Comparison of ENCODE assay signal across 8 mouse cellular contexts in the genomic region with DNA sequence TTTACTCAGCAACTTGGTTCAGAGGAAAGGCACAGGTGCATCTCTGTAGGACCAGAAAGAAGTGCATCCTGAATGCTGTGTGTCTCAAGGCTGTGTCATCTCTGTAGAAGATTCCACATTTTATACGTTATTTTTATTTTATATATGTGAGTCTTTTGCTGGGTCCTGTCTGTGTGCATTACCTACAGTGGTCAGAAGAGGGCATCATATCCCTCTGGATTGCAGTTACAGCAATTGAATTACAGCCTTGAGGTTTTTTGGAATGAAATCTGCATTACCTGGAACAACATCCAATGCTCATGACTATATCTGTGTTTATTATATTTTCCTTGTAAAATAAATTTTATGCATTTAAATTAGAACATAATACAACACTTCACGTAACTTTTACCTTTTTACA. TPM values are rescaled to one million over a fixed set of nuclear protein-coding genes. Genes with fewer than 3 reads are reported as not detected.
DNase-seq lines count a peak whose midpoint lies in the region; ATAC-seq and TF ChIP-seq lines count a peak whose summit lies in the region.
"Not testable (repeated sequence)": the region's sequence is repeated elsewhere in the genome, so short reads cannot be mapped to it uniquely, and the experiment has no call there.

No protein-coding gene starts in this region.

- 66% methylated on average over 2 of the region's 2 CpGs for WGBS in embryonic facial prominence, embryonic 14.5 days
- 46% methylated on average over 2 of the region's 2 CpGs for WGBS in liver, embryonic 13.5 days (ENCODE audit: insufficient replicate concordance)

- H3K9me3 ChIP-seq in MEL (replicated peaks; ENCODE audit: insufficient read depth, low read length); embryonic facial prominence, embryonic 14.5 days (ENCODE audit: control insufficient read depth, low read length); liver, embryonic 13.5 days (replicated peaks): not testable (repeated sequence)

- H3K36me3 ChIP-seq in MEL (ENCODE audit: control insufficient read depth in 1 of 2, insufficient read depth in 2 of 2, low read length in 2 of 2) = peaks cover 0 to 11% of the 10 kb centered on the region in 2 experiments; a peak in 2 of 4 replicates
- not testable (repeated sequence) for H3K36me3 ChIP-seq in embryonic facial prominence, embryonic 14.5 days (ENCODE audit: control insufficient read depth, insufficient read depth, low read length); liver, embryonic 13.5 days

- H3K27ac ChIP-seq in MEL (ENCODE audit: control insufficient read depth, low read depth, low read length); embryonic facial prominence, embryonic 14.5 days (replicated peaks; ENCODE audit: low read depth, low read length); liver, embryonic 13.5 days: not testable (repeated sequence)

- H3K4me3 ChIP-seq in MEL (ENCODE audit: control insufficient read depth in 1 of 2, insufficient read depth in 1 of 2, low read depth in 2 of 2, low read length in 2 of 2); embryonic facial prominence, embryonic 14.5 days (ENCODE audit: low read depth, low read length); liver, embryonic 13.5 days (replicated peaks): not testable (repeated sequence)

- H3K9ac ChIP-seq in MEL (ENCODE audit: control insufficient read depth, low read depth, low read length, poor library complexity, severe bottlenecking); embryonic facial prominence, embryonic 14.5 days (ENCODE audit: low read depth, low read length); liver, embryonic 13.5 days: not testable (repeated sequence)

- not testable (repeated sequence) for TF ChIP-seq EP300 in MEL (IDR thresholded peaks at IDR 0.05; ENCODE audit: low read depth in 1 of 2, low read length in 2 of 2)

- H3K4me2 ChIP-seq in embryonic facial prominence, embryonic 14.5 days (ENCODE audit: low read depth, low read length); liver, embryonic 13.5 days: not testable (repeated sequence)

- TF ChIP-seq POLR2A in MEL (IDR thresholded peaks at IDR 0.05; ENCODE audit: control insufficient read depth in 1 of 2, insufficient read depth in 1 of 2, low read depth in 1 of 2, low read length in 2 of 2, poor library complexity in 1 of 2); brain, embryonic 14.5 days (IDR thresholded peaks at IDR 0.05; ENCODE audit: borderline replicate concordance, extremely low read depth, insufficient read depth, insufficient read length, poor library complexity, severe bottlenecking): not testable (repeated sequence)

- not testable (repeated sequence) for H3K4me1 ChIP-seq in MEL (ENCODE audit: control insufficient read depth in 1 of 2, insufficient read depth in 2 of 2, low read length in 2 of 2); embryonic facial prominence, embryonic 14.5 days (ENCODE audit: control insufficient read depth, insufficient read depth, low read length)
- H3K4me1 ChIP-seq in liver, embryonic 13.5 days (replicated peaks) = peaks cover 11% of the 10 kb centered on the region

- H3K79me2 ChIP-seq in MEL (ENCODE audit: control insufficient read depth, insufficient read depth, low read length, poor library complexity) = not testable (repeated sequence)

- peak; percentile 36 to 70 (median 55) for TF ChIP-seq CTCF in MEL (IDR thresholded peaks at IDR 0.05 in 2 of 3, conservative IDR thresholded peaks at IDR 0.05 in 1 of 3; ENCODE audit: control insufficient read depth in 1 of 3, insufficient read depth in 1 of 3, low read depth in 2 of 3, low read length in 3 of 3, poor library complexity in 1 of 3, severe bottlenecking in 1 of 3)
- peak; percentile 23; the same call in 1 of the 2 replicates for TF ChIP-seq CTCF in brain, embryonic 14.5 days (IDR thresholded peaks at IDR 0.05; ENCODE audit: borderline replicate concordance, extremely low read depth, insufficient read depth, insufficient read length)

- not testable (repeated sequence) for ATAC-seq in embryonic facial prominence, embryonic 14.5 days (ENCODE audit: low read depth); liver, embryonic 13.5 days (ENCODE audit: low read depth)

- not testable (repeated sequence) for H3K27me3 ChIP-seq in MEL (ENCODE audit: control insufficient read depth in 1 of 2, insufficient read depth in 2 of 2, low read length in 2 of 2); embryonic facial prominence, embryonic 14.5 days (replicated peaks; ENCODE audit: control insufficient read depth, insufficient read depth, low read length); liver, embryonic 13.5 days

- TF ChIP-seq RAD21 in MEL (IDR thresholded peaks at IDR 0.05; ENCODE audit: low read depth, low read length) = peak; percentile 75

- DNase-seq in MEL (ENCODE audit: low read depth, low spot score) = peak; percentile 74
- DNase-seq in brain, embryonic 14.5 days (ENCODE audit: low read depth) = peak; percentile 37
- peak; percentile 5 for DNase-seq in embryonic facial prominence, embryonic 14.5 days (ENCODE audit: low spot score)
- peak; percentile 55 for DNase-seq in heart, postnatal 4 days
- peak; percentile 45 for DNase-seq in layer of hippocampus, adult 11-12 months (ENCODE audit: low spot score)
- peak; percentile 10 for DNase-seq in liver, embryonic 13.5 days
- DNase-seq in neural tube, embryonic 10.5 days (ENCODE audit: extremely low spot score, low spot score) = peak; percentile 16
- peak; percentile 42 for DNase-seq in thymus, postnatal 25 days

TF ChIP-seq in MEL, 35 proteins besides CTCF, POLR2A, EP300 and RAD21:
- peak; percentile 69 for TF ChIP-seq SMC3 (IDR thresholded peaks at IDR 0.05; ENCODE audit: low read depth, low read length)
- peak; percentile 68 for TF ChIP-seq ZC3H11A (IDR thresholded peaks at IDR 0.05; ENCODE audit: low read depth, low read length)

RNA-seq across cellular contexts. Expression of gene Platr25, which starts 3.3 kb away (rescaled TPM):
- total RNA-seq in MEL (2012; rRNA removed) = 7.1 and 7.3 TPM in 2 replicates
- 100 to 1,000 TPM in 1 of 2 experiments, 1 to 10 TPM in 1; 5.5 to 247 TPM for polyA plus RNA-seq in MEL (2012; ENCODE audit: insufficient read depth in 1 of 2, insufficient read length in 2 of 2, low read depth in 1 of 2, low replicate concordance in 2 of 2, missing spikeins in 1 of 2)
- 16.8 and 17.6 TPM in 2 replicates for polyA plus RNA-seq in brain, embryonic 14.5 days (2012; rRNA removed)
- polyA plus RNA-seq in embryonic facial prominence, embryonic 14.5 days (2014; fragmentation: Nextera tagmentation; extraction: Ambion mirVana) = 27.9 and 28.6 TPM in 2 replicates
- total RNA-seq in heart, postnatal 4 days (2021) = 1 to 10 TPM; 5.5 to 6.4 TPM
- 5.4 and 6.3 TPM in 2 replicates for polyA plus RNA-seq in liver, embryonic 13.5 days (2015; fragmentation: Nextera tagmentation; extraction: Ambion mirVana)

RNA-seq across cellular contexts. Expression of gene Gm5141, which starts 21.8 kb away (rescaled TPM):
- total RNA-seq in MEL (2012; rRNA removed) = 0.82 and 1.1 TPM in 2 replicates
- 10 to 100 TPM in 1 of 2 experiments, under 1 TPM in 1; 0.82 to 84.2 TPM for polyA plus RNA-seq in MEL (2012; ENCODE audit: insufficient read depth in 1 of 2, insufficient read length in 2 of 2, low read depth in 1 of 2, low replicate concordance in 2 of 2, missing spikeins in 1 of 2)
- 3.8 and 4.3 TPM in 2 replicates for polyA plus RNA-seq in brain, embryonic 14.5 days (2012; rRNA removed)
- polyA plus RNA-seq in embryonic facial prominence, embryonic 14.5 days (2014; fragmentation: Nextera tagmentation; extraction: Ambion mirVana) = 7.5 and 10.5 TPM in 2 replicates
- 1 to 10 TPM; 1.9 to 2.5 TPM for total RNA-seq in heart, postnatal 4 days (2021)
- 1.6 and 1.9 TPM in 2 replicates for polyA plus RNA-seq in liver, embryonic 13.5 days (2015; fragmentation: Nextera tagmentation; extraction: Ambion mirVana)

Comparison
In these comparisons a context has a peak if more than half of its experiments do, and no peak if none do; other contexts are left out.
1. DNase-seq: peak in every context shown above with its lines; median percentile 74 in MEL; 55 in heart, postnatal 4 days; 45 in layer of hippocampus, adult 11-12 months; 42 in thymus, postnatal 25 days; 37 in brain, embryonic 14.5 days; 16 in neural tube, embryonic 10.5 days; 10 in liver, embryonic 13.5 days; 5 in embryonic facial prominence, embryonic 14.5 days.